Mouse (Mus musculus): ENCODE measurements around the gene Aplf.

Gene Aplf

DNA sequence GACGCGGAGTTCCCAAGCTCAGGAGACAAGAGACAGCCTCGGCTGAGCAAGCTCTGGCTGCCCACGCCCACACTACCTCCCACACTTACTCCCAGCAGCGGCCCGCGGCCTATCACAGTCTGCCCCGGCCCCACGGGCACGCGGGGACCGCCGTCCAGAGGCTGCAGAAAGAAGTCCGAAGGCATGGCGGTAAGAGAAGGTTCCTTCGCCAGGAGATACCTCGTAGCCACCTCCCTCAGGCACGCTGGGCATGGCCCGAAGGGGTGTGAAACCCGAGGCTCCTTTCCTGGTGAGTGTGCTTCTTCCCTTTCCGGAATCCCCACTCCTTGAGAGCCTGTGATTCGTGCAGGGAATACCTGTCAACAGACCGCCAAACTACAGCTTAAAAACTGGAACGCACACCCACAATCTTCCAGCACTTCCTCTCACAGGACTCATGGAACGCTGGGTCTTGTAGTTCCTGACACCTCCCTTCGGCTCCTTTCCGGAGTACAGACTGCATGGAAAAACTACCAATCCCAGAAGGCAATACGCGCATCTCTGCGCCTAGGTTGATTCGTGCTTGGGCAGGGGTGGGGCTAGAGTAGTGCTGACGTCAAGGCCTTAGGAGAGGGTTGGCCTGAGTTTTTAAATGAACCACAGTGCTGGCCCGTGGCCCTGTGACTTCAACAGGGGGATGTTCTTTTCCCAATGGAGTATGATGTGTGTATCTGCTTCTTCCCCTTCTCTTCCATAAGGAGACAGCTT lies at the start of gene Aplf:
Gene Aplf (minus strand): TSS at position 423 of the 747 bp plus-strand sequence.
- DNase-seq (ENCODE audit: low read depth, low spot score) = peak; percentile 99

DNA sequence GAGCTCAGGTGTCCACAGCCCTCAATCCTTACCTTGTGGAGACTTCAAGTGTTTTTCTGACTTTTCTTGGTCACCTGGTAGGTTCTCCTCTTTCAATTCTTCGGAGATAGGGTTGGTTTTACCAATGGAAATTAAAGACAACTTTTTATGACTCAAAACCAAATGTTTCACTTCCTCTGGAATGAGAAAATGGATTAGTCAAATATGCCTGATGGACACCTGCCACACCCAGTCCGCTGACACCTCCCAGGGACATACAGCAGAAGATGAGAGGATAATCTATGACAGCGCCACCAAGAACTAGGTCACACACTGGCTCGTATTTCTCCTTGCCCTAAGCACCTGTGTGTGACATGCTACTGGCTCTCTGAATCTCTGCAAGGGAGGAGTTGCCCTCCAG lies 42.1 kb upstream of the Aplf start:
- no peak for DNase-seq (ENCODE audit: low read depth, low spot score)

DNA sequence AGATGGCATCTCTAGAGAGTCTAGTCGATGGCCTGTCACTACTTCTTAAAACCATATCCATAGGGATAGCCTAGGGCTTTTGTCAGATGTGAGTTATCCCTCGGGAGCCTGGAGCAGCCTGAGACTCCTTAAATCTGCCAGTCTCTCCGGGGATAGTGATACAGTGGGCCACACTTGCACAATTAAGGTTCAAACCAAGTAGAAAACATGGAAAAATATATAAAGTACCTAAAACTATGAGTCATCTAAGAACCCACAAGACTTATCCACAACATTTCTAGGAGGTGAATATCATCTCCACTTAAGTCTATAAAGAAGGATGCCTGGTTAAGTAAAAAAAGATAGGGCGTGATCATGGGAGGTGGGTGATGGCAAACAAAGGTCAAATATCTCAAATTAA lies 40.3 kb upstream of the Aplf start:
- no peak for DNase-seq (ENCODE audit: low read depth, low spot score)

DNA sequence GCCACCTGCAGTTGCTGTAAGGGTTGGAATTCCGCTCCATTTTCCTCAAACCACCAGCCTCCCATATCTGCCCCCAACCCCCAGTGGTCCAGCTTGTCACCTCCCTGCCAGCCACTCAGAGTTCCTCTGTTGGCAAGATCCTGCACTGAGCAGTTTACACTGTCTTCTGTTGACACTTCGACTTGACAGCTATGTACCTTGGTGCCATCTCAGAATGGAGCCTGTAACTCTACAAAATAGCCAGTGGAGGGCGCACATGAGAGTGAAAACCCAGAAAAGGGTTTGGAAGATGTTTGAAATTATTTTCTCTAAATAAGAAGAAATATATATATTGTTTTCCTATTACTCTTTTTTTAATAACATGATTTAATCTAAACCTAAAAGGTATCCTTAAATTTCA lies 34.3 kb upstream of the Aplf start:
- peak; percentile 31 for DNase-seq (ENCODE audit: low read depth, low spot score)

DNA sequence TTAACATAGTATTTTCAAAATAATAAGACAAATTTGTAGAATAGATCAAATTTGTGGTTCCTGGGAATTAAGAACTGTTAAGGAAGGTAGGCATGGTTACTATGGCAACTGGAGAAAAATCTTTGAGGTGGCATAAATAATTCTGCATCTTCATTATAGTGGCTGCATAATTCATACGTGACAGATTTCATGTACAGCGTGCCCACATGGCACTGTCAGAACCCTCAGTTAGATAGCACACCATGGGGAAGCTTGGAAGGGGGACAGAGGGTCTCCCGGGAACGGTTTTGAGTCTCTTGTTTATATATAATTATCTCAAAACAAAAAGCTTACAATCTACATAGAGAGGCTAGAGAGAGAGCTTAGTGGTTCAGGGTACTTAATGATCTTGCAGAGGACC lies 24.6 kb upstream of the Aplf start:
- DNase-seq (ENCODE audit: low read depth, low spot score) = no peak

DNA sequence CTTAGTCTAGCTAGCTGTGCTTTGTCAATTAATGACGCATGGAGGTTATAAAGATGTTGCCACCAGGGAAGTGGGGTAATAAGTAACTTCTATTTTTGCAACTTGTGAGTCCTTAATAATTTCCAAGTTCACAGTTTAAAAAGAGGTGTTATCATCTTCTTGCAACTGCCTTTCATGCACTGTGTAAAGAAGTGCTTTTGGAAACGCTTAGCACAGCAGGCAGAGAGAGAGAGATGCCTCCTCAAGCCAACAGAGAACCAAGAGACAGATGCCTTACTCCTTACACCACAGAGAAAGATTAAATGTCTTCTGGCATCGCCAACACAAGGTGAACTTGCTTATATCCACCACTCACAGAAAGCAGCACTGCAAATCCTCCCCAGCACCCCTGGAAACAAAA lies 24.0 kb upstream of the Aplf start:
- no peak for DNase-seq (ENCODE audit: low read depth, low spot score)

DNA sequence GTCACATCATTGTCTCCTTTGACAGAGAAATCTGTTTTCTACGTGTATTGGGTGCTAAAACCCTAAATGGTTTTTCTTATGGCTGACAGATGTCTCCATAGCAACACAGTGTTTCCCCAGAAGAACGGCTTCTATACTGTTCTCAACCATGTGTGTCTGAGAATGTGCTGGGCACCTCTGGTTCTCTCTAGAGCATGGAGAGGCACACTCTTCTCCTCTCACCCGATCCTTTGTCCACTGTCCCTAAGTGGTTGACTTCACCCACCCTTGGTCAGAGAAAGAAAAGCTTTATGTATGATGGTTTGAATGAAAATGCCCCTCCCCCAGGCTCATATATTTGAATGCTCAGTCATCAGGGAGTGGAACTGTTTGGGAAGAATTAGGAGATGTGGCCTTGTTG lies 8.4 kb upstream of the Aplf start:
- DNase-seq (ENCODE audit: low read depth, low spot score) = no peak

DNA sequence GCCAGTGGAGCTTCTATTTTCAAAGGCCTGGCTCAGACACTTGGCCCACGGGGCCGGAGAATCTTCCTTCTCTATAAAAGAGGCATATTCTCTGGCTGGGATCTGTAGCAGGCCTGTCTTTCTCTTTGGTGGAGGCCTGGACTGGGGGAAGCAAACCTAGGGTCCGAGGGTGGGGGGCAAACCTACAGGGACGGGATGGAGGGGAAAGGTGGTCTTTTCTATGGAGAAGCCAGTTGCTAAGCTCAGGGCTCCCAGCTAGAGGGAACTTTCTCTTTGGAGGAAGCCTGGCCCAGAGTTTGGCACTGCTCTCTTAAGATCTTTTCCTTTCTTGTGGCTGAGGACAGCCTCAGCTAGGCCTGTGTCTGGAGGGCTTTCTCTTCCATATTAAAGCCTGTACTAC lies 668 bp upstream of the Aplf start:
- no peak for DNase-seq (ENCODE audit: low read depth, low spot score)

DNA sequence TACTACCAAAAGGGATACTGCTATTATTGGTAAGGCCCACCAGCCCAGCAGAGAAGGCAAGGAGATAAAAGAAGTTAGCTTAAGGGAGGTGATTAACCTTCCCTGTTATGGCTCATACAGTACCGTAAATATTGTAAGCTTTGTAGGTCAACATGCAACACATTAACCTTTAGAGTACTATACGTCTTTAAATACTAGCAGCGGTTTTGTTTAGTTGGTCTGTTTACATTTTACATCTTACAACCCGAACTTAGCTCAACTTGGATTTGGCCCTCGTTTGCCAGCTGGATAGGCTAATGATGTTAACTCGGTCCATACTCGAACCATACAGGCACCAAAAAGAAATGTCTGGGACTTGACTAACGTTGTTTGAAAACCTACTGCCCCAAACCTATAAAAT lies 640 bp downstream of the Aplf start:
- no peak for DNase-seq (ENCODE audit: low read depth, low spot score)

DNA sequence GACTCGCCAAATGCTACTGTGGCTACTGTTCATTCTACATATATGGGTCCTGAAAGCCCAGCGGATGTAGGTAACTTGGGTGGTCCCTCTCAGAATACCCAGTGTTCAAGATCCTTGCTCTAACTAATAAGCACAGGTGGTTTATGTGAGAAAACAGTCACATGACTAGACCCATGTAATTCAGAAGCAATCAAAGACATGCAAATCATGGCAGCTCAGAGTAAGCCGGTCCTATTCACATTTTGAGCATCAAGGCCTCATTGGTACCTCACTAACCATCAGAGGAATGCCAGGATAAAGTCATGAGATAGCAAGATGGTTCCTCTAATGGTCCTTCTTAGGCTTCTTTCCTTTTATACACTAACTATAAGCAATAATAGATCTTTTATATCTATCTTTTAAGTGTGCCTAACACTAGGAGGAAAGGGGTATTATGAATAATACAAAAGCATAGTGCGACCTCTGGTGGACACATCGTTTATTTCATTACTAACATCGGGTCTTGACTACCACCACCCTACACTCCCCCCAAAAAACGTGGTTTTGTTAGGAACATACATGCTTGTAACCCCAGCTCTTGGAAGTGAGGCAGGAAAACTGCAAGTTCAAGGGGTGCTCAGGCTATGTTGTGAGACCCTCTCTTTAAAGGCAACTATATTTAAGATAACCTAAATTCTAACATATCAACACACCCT lies 2.0 kb downstream of the Aplf start:
- DNase-seq (ENCODE audit: low read depth, low spot score) = peak; percentile 71

DNA sequence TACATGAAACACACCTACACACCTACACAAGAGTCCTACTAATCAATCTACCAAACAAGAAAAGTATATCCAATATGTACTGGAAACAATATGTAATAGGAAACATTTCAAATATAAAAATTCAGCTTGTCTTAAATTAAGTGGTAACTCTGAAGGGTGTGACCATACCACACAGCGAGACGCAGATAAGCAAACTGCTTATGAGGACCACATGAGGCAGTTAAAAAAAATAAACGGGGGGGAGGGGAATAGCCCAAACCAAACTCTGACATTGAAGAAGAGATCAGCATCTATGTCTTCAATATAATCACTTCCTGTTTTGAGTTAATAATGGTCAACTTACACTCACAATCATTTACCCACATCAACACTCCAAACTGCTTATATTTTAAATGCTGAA lies 3.3 kb downstream of the Aplf start:
- no peak for DNase-seq (ENCODE audit: low read depth, low spot score)

DNA sequence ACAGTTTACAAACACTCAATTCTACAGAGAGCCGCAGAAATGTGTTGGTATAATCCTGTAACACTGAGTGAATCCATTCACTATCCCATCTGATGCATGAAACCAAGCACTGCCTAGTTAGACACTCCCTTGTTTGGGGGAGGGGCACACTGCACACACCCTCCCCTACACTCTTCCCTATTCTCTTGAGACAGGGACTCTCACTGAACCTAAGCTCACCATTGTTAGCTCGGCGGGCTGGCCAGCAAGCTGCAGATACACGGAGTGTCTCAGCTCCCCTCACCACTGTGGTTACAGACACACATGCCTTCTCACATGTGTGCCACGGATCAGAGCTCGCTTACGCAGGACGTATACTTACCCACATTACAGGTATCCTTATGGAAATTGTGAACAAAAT lies 4.2 kb downstream of the Aplf start:
- peak; percentile 38 for DNase-seq (ENCODE audit: low read depth, low spot score)

DNA sequence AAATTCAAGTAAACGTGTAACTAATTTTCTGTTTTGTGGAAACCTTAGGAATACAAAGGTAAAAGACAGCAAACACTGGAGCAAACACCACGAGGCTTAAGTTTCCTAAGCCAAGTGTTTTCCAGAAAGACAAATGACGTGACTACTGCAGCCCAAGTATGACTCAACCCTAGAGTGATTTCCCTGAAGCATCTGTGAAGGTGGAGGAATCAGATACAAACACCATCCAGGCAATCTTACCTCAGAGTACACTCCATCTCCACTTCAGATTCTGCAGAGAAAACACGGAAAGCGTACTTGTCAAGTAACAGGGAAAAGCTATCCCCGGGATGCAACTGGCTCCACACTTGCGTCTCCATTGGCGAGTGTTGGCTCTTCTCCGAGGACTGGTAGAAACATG lies 8.5 kb downstream of the Aplf start:
- DNase-seq (ENCODE audit: low read depth, low spot score) = no peak

DNA sequence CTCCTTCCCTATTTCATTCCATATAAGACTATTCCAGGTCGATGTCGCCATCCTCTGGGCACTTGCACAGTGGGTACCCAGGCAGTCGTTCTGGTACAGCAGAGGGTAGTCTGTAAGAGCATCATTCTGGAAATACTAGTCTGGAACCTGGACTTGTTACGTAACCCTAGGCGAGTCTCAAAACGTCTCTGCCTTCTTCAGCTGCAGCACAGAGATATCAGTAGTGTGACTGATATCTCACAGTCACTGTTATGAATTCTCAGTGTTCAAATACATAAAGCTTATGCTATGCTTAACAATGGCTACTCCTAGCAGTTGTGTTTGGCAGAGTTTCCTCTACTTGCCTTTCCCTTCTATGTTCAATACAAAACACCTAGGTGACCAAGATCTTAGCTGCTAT lies 9.8 kb downstream of the Aplf start:
- no peak for DNase-seq (ENCODE audit: low read depth, low spot score)

DNA sequence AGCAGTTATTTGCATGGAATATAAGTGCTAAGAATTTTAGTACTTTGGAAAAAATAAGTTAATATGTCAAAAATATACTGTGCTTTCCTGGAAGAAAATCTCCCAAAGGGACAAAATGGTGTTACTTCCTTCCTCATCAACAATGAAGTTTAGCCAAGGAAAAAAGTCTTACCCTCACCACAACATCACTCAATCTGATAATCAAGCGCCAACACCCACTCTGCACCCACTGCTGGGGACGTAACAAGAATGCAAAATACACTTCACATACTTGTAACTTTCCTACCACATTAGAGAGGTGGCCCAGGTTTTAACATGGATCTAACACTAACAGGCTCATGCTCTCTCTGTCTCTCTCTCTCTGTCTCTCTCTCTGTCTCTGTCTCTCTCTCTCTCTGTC lies 10.3 kb downstream of the Aplf start:
- DNase-seq (ENCODE audit: low read depth, low spot score) = no peak

DNA sequence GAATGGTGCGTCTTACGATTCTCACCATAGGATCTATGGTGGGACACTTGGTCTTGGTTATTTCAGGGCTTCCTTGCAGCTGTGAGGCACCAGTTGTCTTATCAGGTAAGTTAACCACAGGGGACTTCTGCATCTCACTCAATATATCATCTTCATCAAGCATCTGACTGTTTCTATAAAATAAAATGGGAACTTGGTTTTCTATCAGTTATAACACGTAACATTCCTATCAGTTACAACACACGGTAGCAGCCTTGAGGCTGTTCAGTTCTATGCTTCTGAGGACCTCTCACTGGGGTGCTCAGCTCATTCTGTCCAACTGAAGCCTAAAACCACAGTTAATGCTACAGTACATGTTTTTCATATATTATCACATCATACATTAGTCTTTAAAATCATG lies 13.2 kb downstream of the Aplf start:
- no peak for DNase-seq (ENCODE audit: low read depth, low spot score)

DNA sequence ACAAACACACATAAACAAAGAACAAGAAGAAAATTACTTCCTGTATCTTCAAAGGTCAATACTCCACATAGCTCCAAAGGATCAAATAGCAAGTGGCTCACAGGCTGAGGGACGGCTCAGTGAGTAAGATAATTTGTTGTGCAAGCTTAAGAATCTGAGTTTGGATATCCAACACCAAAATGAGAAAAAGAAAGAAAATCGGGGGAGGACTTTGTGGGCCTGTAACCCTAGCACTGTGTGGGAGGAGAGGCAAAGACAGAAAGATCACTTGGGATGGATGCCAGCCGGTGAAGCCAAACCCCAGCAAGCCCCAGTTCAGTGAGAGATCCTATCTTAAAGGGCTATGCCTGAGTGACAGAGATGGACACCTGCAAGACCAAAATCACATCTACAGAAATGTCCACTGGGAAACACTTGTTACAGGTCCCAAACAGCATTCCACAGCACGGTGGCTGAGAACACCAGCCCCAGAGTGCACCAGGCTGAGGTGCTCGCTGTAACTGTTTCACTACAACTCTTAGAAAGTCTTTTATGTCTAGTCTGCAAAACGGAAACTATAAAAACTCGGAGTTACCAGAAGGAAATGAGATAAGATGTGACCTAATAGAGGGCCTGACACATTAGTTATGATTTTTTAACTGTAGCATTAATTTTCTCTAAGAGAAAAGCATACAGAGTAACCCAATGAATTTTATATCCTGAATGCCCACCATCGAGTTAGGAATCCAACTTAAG lies 17.9 kb downstream of the Aplf start:
- DNase-seq (ENCODE audit: low read depth, low spot score) = no peak

DNA sequence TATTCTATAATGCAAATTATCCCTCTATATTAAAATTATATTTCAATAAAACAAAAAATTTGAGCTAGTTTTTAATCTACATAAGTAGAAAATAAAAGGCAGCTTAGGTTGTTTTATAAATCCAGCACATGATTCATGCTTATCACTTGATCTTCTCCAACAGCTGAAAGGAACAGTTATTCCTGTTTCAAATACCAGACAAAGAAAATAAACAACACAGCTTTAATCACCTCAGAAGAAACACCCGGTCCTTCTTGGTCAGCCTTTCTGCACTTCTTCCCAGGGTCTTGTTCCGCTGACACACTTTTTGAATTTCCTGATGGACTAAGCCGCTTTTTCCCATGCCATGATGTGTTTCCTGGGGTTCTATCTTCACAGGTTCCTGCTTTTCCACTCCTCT lies 18.5 kb downstream of the Aplf start:
- DNase-seq (ENCODE audit: low read depth, low spot score) = no peak

DNA sequence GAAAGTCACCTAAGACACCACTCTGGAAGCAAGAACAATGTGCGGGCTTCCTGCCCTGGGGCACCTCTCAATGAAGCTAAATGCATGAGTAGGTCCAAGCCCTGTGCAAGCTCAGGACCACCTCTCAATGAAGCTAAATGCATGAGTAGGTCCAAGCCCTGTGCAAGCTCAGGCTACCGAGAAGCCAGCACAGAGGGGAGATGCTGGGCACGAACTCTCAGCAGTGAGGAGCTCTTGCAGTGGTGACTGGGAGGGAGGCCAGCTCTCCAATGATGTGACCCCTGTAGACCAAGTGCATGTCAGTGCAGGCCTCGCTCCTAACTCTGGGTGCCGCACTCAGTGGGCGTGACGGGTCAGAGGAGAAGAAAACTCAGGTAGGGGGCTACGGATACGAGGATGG lies 19.3 kb downstream of the Aplf start:
- no peak for DNase-seq (ENCODE audit: low read depth, low spot score)

DNA sequence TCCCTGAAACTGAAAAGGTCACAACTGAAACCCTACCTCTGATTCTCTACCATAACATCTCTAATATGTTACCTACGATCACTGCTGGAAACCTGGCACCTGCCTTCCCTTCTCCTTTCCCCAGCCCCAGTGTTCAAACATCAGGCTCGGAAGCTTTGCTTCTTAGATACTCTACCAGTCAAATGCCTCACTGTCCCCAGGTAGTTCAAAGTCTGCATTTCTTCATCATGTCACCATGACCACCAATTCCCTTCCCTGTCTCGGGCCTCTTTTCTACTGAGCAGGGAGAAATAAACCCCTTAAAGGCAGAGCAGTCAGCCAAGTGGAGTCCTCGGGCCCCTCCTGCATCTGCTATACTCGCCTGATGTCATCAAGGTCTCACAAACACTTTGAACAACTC lies 20.2 kb downstream of the Aplf start:
- DNase-seq (ENCODE audit: low read depth, low spot score) = no peak

DNA sequence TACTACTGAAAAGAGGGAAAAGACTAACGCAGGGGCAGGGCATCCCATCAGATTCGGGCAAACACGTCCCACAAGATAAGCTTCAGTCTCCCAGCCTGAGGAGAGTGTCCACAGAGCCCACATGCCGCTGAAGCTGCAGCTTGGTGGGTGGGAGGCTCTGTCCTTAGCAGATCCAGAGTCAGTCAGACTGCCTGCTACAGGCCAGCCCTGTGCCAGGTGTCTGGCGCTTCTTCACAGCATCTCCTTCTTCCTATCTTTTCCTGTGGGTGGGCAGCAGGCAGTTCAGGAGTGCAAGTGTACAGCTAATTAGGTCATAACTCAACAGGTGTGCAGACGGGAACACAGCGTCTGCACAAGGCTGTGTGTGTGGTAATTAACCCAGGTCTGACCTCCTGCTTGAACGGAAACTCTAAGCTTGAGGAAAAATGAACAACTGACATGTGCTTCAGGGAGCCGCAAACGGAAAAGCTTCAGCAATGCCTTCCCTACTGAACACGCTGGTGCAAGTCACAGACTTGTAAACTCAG lies 33.8 kb downstream of the Aplf start:
- no peak for DNase-seq (ENCODE audit: low read depth, low spot score)

DNA sequence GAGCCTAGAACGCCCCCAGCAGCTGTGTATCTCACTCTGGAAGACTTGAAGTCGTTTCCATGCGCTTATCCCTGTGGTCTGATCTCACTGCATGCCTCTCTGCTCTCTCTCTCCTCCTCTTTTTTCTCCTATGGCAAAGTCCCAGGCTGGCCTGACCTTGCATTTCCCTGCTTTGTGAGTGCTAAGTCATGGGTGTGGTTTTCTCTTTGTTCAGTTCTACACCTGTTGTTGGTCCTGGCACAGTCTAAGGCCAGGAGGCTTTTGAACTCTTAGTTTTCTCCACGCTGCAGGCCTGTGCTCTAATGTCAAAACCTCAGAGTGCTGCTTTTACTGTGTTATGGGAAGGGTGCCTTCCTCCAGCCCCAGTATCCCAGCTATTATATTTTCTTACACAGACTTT lies 39.8 kb downstream of the Aplf start:
- peak; percentile 69 for DNase-seq (ENCODE audit: low read depth, low spot score)

DNA sequence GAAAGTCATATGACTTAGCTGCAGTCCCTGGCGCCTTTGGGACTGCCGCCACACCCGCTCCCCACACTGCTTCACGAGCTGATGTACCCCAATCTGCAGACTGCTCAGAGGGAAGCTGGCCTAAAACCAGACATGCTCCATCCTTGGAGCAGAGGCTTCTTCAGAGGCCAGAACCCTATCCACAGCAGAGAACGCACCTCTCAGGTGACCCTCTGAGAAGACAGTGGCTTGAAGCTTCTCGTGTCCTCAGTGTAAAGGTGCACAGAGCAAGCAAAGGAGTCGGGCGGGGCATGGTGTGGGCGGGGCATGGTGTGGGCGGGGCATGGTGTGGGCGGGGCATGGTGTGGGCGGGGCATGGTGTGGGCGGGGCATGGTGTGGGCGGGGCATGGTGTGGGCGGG lies 43.1 kb downstream of the Aplf start:
- peak; percentile 26 for DNase-seq (ENCODE audit: low read depth, low spot score)
